Mouse (Mus musculus) heart, adult 2 months (tissue): ENCODE measurements at regions not wholly inside any gene's neighbourhood (a gene's known extent, or its start where the extent isn't known, plus 50 kb on each side); places are given as distances from the start of the nearest gene placed in this dataset.

ENCODE experiments used
- CTCF ChIP-seq: fragments of 200-600 bp; IDR thresholded peaks from 2 replicates; pipeline ENCODE4 v1.8.1; 2022; ENCODE audit warnings: antibody characterized with exemption, mild to moderate bottlenecking, moderate library complexity
- EP300 ChIP-seq: fragments of 200-500 bp; IDR thresholded peaks from 2 replicates; pipeline ENCODE4 v1.6.1; 2011; ENCODE audit warnings: low read depth, low read length, control low read depth; ENCODE audit not compliant: insufficient read depth
- POLR2A ChIP-seq: fragments of 200-500 bp; IDR thresholded peaks from 2 replicates; pipeline ENCODE4 v1.6.1; 2011; ENCODE audit warnings: mild to moderate bottlenecking, low read depth, low read length, control low read depth; ENCODE audit not compliant: insufficient read depth

GRCm38 (mm10) chr7:70799031-70799766, 432.7 kb upstream of the Nr2f2 start:
- TF ChIP-seq CTCF (no peak), POLR2A (no peak), EP300 (no peak)
